Mouse (Mus musculus): Measurements from ENCODE around the gene Serf2. TPM values are rescaled to one million over a fixed set of nuclear protein-coding genes. Genes with fewer than 3 reads are reported as not detected.
A peak's percentile ranks its signal among the peaks of the same experiment; 100 is the strongest.

Serf2 gene
- total and polyA plus RNA-seq, 2 experiments from 2014 or later: 235 to 278 TPM

DNA sequence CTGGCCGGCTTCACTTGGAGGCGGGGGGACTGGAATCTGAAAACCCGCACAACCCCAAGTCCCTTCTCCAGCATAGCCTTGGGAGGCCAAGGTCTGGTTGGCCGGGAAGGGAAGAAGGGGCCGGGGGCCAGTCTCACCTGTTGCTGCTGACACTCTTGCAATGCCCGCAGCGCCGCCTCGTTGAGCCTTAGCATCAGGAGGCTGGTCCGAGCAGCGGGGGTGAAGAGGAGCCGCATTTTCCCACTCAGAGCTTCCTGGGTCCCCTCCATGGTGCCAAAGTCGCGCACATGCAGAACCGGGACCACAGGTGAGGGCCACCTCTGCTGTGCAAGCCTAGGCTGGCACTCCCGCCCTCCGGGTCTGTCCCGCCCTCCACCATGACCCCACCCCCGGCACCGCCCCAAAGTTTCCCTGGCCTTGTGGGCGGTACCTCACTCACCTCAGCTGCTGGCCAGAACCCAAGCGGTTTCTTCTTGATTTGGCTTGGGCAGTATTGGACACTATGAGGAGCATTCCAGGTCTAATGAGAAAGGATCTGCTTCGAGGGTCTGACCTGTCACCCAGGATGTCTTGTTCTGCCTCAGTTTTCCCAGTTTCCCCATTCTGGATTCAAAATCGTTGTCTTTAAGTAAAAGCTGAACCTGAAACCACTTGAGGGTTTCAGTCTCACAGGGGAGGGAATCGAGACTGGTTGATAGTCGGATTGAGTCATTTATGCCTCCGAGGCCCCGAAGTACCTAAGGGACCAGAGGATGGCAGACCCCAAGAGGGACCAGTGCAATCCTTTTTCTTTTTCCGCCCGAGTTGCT is 6.5 kb upstream of the Serf2 start:
- DNase-seq (ENCODE audit: low spot score): no peak
- 4% methylated on average over 30 of the region's 30 CpGs for WGBS
- H3K9ac ChIP-seq (replicated peaks; ENCODE audit: low read length, poor library complexity, severe bottlenecking): no peak overlapping the region; the same call in 1 of the 2 replicates

DNA sequence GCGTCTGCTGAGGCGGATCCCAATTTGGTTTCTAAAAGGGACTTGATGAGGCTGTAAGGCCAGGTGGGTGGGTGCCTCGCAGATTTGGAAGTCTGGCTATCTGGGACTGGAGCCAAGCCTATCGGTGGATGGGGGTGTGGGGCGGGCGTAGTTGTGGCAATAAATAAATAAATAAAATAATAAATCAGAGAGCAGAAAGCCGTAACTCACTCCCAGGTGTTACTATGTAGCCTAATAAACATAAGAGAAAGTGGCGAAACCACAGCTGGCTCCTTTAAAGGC is 6.0 kb upstream of the Serf2 start:
- Histone ChIP-seq H3K9ac (replicated peaks; ENCODE audit: low read length, poor library complexity, severe bottlenecking) (no peak overlapping the region; the same call in 1 of the 2 replicates), H3K4me1 (ENCODE audit: insufficient read depth, low read length) (0 out of 2 replicates have a peak, but pooled peaks cover 4% of the 10 kb centered on the region), H3K27me3 (ENCODE audit: insufficient read depth, low read length) (peaks cover 8% of the 10 kb centered on the region; the same call in 1 of the 2 replicates), H3K27ac (ENCODE audit: low read depth, low read length) (no peak overlapping the region), H3K9me3 (ENCODE audit: low read length) (no peaks in the 10 kb centered on the region), H3K36me3 (ENCODE audit: insufficient read depth, low read length) (peaks cover 11% of the 10 kb centered on the region), H3K4me3 (ENCODE audit: low read depth, low read length) (peak overlapping the region; percentile 19; the same call in 1 of the 2 replicates), H3K4me2 (ENCODE audit: low read depth, low read length, poor library complexity, severe bottlenecking) (peak overlapping the region; percentile 47)
- DNase-seq (ENCODE audit: low spot score): no peak
- 20% methylated on average over 8 of the region's 8 CpGs for WGBS
- no peak for TF ChIP-seq CTCF (IDR thresholded peaks at IDR 0.05)
- no peak for ATAC-seq (ENCODE audit: low FRiP score)

More for the DNA sequence above, 6.5 kb upstream of the Serf2 start:
- Histone ChIP-seq H3K9me3 (ENCODE audit: low read length) (no peaks in the 10 kb centered on the region), H3K4me1 (ENCODE audit: insufficient read depth, low read length) (0 out of 2 replicates have a peak, but pooled peaks cover 4% of the 10 kb centered on the region), H3K27me3 (ENCODE audit: insufficient read depth, low read length) (peaks cover 8% of the 10 kb centered on the region; the same call in 1 of the 2 replicates), H3K4me2 (ENCODE audit: low read depth, low read length, poor library complexity, severe bottlenecking) (peak overlapping the region; percentile 47), H3K4me3 (ENCODE audit: low read depth, low read length) (peak overlapping the region; percentile 19), H3K36me3 (ENCODE audit: insufficient read depth, low read length) (peaks cover 17% of the 10 kb centered on the region), H3K27ac (ENCODE audit: low read depth, low read length) (no peak overlapping the region)
- no peak for TF ChIP-seq CTCF (IDR thresholded peaks at IDR 0.05)
- no peak for ATAC-seq (ENCODE audit: low FRiP score)

DNA sequence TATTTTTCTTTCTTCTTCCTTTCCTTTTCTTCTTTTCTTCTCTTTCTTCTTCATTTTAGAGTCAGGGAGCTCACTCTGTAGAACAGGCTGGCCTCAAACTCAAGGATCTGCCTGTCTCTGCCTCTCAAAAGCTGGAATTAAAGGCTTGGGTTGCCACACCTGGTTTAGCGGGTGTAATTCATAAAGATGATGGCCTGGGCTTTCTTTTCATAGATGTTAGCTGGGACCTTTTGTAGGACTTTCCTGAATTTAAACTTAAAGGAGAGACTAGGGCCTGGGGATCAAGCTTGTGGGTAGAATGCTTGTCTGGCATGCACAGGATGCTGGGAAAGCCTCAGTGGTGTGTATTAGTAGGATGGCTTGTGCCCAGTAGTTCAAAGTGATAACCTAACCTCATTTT is 4.8 kb upstream of the Serf2 start, which contains the start of gene Ell3:
Ell3 (minus strand) TSS at position 101 of the 400 bp plus-strand sequence.
- 90% methylated on average over 1 of the region's 1 CpGs for WGBS
- Histone ChIP-seq H3K9ac (replicated peaks; ENCODE audit: low read length, poor library complexity, severe bottlenecking) (no peak within 1 kb of the TSS), H3K9me3 (ENCODE audit: low read length) (no peaks in the 10 kb centered on the region), H3K4me2 (ENCODE audit: low read depth, low read length, poor library complexity, severe bottlenecking) (no peak within 1 kb of the TSS), H3K27me3 (ENCODE audit: insufficient read depth, low read length) (peaks cover 8% of the 10 kb centered on the region; the same call in 1 of the 2 replicates), H3K36me3 (ENCODE audit: insufficient read depth, low read length) (peaks cover 6% of the 10 kb centered on the region; the same call in 1 of the 2 replicates), H3K27ac (ENCODE audit: low read depth, low read length) (no peak within 1 kb of the TSS), H3K4me1 (ENCODE audit: insufficient read depth, low read length) (0 out of 2 replicates have a peak, but pooled peaks cover 4% of the 10 kb centered on the region), H3K4me3 (ENCODE audit: low read depth, low read length) (no peak within 1 kb of the TSS)
- TF ChIP-seq CTCF (IDR thresholded peaks at IDR 0.05): no peak
- ATAC-seq (ENCODE audit: low FRiP score) (no peak), DNase-seq (ENCODE audit: low spot score) (no peak)

DNA sequence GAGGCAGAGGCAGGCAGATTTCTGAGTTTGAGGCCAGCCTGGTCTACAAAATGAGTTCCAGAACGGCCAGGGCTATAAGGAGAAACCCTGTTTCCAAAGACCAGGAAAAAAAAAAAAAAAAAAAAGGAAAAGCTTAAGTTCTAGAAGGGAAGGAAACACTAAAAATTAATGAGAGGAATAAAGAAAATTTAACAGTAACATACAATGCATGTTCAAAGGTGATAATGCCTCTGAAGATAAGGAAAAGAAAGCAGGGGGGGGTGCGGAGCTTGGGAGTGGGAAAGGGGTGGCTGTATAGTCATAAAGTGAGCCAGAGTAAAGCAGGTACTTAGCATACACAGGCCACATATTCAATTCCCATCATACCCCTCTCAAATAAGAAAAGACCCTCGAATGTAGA is 3.9 kb upstream of the Serf2 start:
- Histone ChIP-seq H3K4me3 (ENCODE audit: low read depth, low read length) (no peak overlapping the region), H3K4me1 (ENCODE audit: insufficient read depth, low read length) (0 out of 2 replicates have a peak, but pooled peaks cover 6% of the 10 kb centered on the region), H3K9ac (replicated peaks; ENCODE audit: low read length, poor library complexity, severe bottlenecking) (no peak overlapping the region), H3K36me3 (ENCODE audit: insufficient read depth, low read length) (no peaks in the 10 kb centered on the region), H3K27ac (ENCODE audit: low read depth, low read length) (no peak overlapping the region), H3K4me2 (ENCODE audit: low read depth, low read length, poor library complexity, severe bottlenecking) (no peak overlapping the region), H3K9me3 (ENCODE audit: low read length) (no peaks in the 10 kb centered on the region), H3K27me3 (ENCODE audit: insufficient read depth, low read length) (peaks cover 8% of the 10 kb centered on the region; the same call in 1 of the 2 replicates)
- no peak for ATAC-seq (ENCODE audit: low FRiP score)
- 85% methylated on average over 3 of the region's 3 CpGs for WGBS
- DNase-seq (ENCODE audit: low spot score): no peak
- TF ChIP-seq CTCF (IDR thresholded peaks at IDR 0.05): no peak

DNA sequence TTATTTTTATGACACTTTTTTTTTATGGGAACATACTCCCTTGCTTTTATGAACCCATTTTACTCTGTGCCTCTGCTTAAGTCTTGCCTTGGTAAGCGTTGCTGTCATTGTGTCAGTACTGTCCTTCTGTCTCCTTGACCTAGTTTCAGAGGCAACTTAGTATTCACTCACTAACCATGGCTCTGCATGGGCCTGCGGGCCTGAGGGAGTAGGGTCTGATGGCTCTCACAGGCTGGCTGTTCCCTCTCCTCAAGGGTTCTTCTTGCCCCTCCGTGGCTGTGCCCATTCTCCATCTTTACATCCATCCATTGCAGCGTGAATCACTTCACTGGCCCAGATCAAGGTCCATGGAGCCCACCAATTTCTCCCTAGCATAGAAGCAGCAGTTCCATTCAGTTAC is 2.5 kb upstream of the Serf2 start:
- no peak overlapping the region for H3K4me3 ChIP-seq (ENCODE audit: low read depth, low read length)
- no peak for ATAC-seq (ENCODE audit: low FRiP score)
- H3K4me2 ChIP-seq (ENCODE audit: low read depth, low read length, poor library complexity, severe bottlenecking): no peak overlapping the region
- WGBS: 81% methylated on average over 4 of the region's 4 CpGs
- H3K9ac ChIP-seq (replicated peaks; ENCODE audit: low read length, poor library complexity, severe bottlenecking): no peak overlapping the region
- H3K4me1 ChIP-seq (ENCODE audit: insufficient read depth, low read length): 0 out of 2 replicates have a peak, but pooled peaks cover 9% of the 10 kb centered on the region
- H3K36me3 ChIP-seq (ENCODE audit: insufficient read depth, low read length): no peaks in the 10 kb centered on the region
- H3K27me3 ChIP-seq (ENCODE audit: insufficient read depth, low read length): peaks cover 7% of the 10 kb centered on the region; the same call in 1 of the 2 replicates
- H3K9me3 ChIP-seq (ENCODE audit: low read length): no peaks in the 10 kb centered on the region
- TF ChIP-seq CTCF (IDR thresholded peaks at IDR 0.05): no peak
- H3K27ac ChIP-seq (ENCODE audit: low read depth, low read length): no peak overlapping the region
- no peak for DNase-seq (ENCODE audit: low spot score)

DNA sequence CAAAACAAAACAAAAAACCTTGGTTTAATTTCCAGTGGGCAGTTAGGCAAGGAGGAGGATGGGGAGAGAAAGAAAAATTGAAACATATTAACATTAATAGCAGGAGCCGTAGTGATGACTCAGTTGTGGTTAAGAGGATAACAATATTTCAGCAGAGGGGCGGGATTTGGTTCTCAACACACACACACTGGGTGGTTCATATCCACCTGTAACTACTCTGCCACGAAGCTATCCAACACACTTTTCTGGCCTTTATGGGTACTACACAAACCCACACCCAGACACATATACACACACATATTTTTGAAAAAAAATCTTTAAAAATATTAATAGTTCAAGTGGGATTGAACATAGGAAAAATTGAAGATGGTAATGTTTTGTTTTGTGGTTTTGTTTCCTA is 2.0 kb upstream of the Serf2 start:
- Histone ChIP-seq H3K4me2 (ENCODE audit: low read depth, low read length, poor library complexity, severe bottlenecking) (no peak overlapping the region), H3K4me1 (ENCODE audit: insufficient read depth, low read length) (0 out of 2 replicates have a peak, but pooled peaks cover 9% of the 10 kb centered on the region), H3K9ac (replicated peaks; ENCODE audit: low read length, poor library complexity, severe bottlenecking) (no peak overlapping the region), H3K36me3 (ENCODE audit: insufficient read depth, low read length) (no peaks in the 10 kb centered on the region), H3K27me3 (ENCODE audit: insufficient read depth, low read length) (peaks cover 2% of the 10 kb centered on the region; the same call in 1 of the 2 replicates), H3K4me3 (ENCODE audit: low read depth, low read length) (no peak overlapping the region), H3K27ac (ENCODE audit: low read depth, low read length) (no peak overlapping the region), H3K9me3 (ENCODE audit: low read length) (no peaks in the 10 kb centered on the region)
- ATAC-seq (ENCODE audit: low FRiP score): no peak
- DNase-seq (ENCODE audit: low spot score): no peak
- TF ChIP-seq CTCF (IDR thresholded peaks at IDR 0.05): no peak
- 87% methylated on average over 3 of the region's 3 CpGs for WGBS

Data from midbrain, postnatal 0 days (tissue).